Mouse (Mus musculus): Measurements from ENCODE around the gene Olfr1030. TPM values are rescaled to one million over a fixed set of nuclear protein-coding genes. Genes with fewer than 3 reads are reported as not detected.

The Olfr1030 gene
- polyA plus RNA-seq, 1 experiment from 2014 or later: not detected

Other genes starting within 250 kb of the Olfr1030 start
- gene Olfr1012, start 216.5 kb upstream of the Olfr1030 start, polyA plus RNA-seq (2014; fragmentation: Nextera tagmentation; extraction: Ambion mirVana): not detected in 2 replicates
- not detected in 2 replicates for gene Olfr1013, start 212.2 kb upstream of the Olfr1030 start, polyA plus RNA-seq (2014; fragmentation: Nextera tagmentation; extraction: Ambion mirVana)
- gene Olfr1014, start 206.6 kb upstream of the Olfr1030 start, polyA plus RNA-seq (2014; fragmentation: Nextera tagmentation; extraction: Ambion mirVana): not detected in 2 replicates
- gene Olfr1015, start 197.3 kb upstream of the Olfr1030 start, polyA plus RNA-seq (2014; fragmentation: Nextera tagmentation; extraction: Ambion mirVana): not detected in 2 replicates
- not detected in 2 replicates for gene Olfr1016, start 176.7 kb upstream of the Olfr1030 start, polyA plus RNA-seq (2014; fragmentation: Nextera tagmentation; extraction: Ambion mirVana)
- not detected in 2 replicates for gene Olfr1018, start 160.8 kb upstream of the Olfr1030 start, polyA plus RNA-seq (2014; fragmentation: Nextera tagmentation; extraction: Ambion mirVana)
- not detected in 2 replicates for gene Olfr1019, start 133.8 kb upstream of the Olfr1030 start, polyA plus RNA-seq (2014; fragmentation: Nextera tagmentation; extraction: Ambion mirVana)
- gene Olfr1020, start 132.2 kb upstream of the Olfr1030 start, polyA plus RNA-seq (2014; fragmentation: Nextera tagmentation; extraction: Ambion mirVana): not detected in 2 replicates
- not detected in 2 replicates for gene Olfr1022, start 110.7 kb upstream of the Olfr1030 start, polyA plus RNA-seq (2014; fragmentation: Nextera tagmentation; extraction: Ambion mirVana)
- not detected in 2 replicates for gene Olfr1023, start 93.6 kb upstream of the Olfr1030 start, polyA plus RNA-seq (2014; fragmentation: Nextera tagmentation; extraction: Ambion mirVana)
- not detected in 2 replicates for gene Olfr1024, start 74.2 kb upstream of the Olfr1030 start, polyA plus RNA-seq (2014; fragmentation: Nextera tagmentation; extraction: Ambion mirVana)
- gene Olfr1025-ps1, start 64.1 kb upstream of the Olfr1030 start, polyA plus RNA-seq (2014; fragmentation: Nextera tagmentation; extraction: Ambion mirVana): not detected in 2 replicates
- not detected in 2 replicates for gene Olfr1026, start 57.7 kb upstream of the Olfr1030 start, polyA plus RNA-seq (2014; fragmentation: Nextera tagmentation; extraction: Ambion mirVana)
- gene Olfr1028, start 28.8 kb upstream of the Olfr1030 start, polyA plus RNA-seq (2014; fragmentation: Nextera tagmentation; extraction: Ambion mirVana): not detected in 2 replicates
- not detected in 2 replicates for gene Olfr1029, start 5.4 kb upstream of the Olfr1030 start, polyA plus RNA-seq (2014; fragmentation: Nextera tagmentation; extraction: Ambion mirVana)
- not detected in 2 replicates for gene Olfr1031, start 11.0 kb downstream of the Olfr1030 start, polyA plus RNA-seq (2014; fragmentation: Nextera tagmentation; extraction: Ambion mirVana)
- gene Olfr1032, start 26.3 kb downstream of the Olfr1030 start, polyA plus RNA-seq (2014; fragmentation: Nextera tagmentation; extraction: Ambion mirVana): not detected in 2 replicates
- gene Olfr1033, start 41.4 kb downstream of the Olfr1030 start, polyA plus RNA-seq (2014; fragmentation: Nextera tagmentation; extraction: Ambion mirVana): not detected in 2 replicates
- gene Olfr1034, start 66.6 kb downstream of the Olfr1030 start, polyA plus RNA-seq (2014; fragmentation: Nextera tagmentation; extraction: Ambion mirVana): not detected in 2 replicates
- gene Olfr1036, start 94.7 kb downstream of the Olfr1030 start, polyA plus RNA-seq (2014; fragmentation: Nextera tagmentation; extraction: Ambion mirVana): not detected in 2 replicates
- not detected in 2 replicates for gene Olfr1037, start 108.1 kb downstream of the Olfr1030 start, polyA plus RNA-seq (2014; fragmentation: Nextera tagmentation; extraction: Ambion mirVana)
- not detected in 2 replicates for gene Olfr1039, start 156.7 kb downstream of the Olfr1030 start, polyA plus RNA-seq (2014; fragmentation: Nextera tagmentation; extraction: Ambion mirVana)
- gene Olfr1040, start 167.5 kb downstream of the Olfr1030 start, polyA plus RNA-seq (2014; fragmentation: Nextera tagmentation; extraction: Ambion mirVana): not detected in 2 replicates
- gene Olfr1042, start 182.6 kb downstream of the Olfr1030 start, polyA plus RNA-seq (2014; fragmentation: Nextera tagmentation; extraction: Ambion mirVana): not detected in 2 replicates
- gene Olfr1043, start 188.2 kb downstream of the Olfr1030 start, polyA plus RNA-seq (2014; fragmentation: Nextera tagmentation; extraction: Ambion mirVana): not detected in 2 replicates
- gene Olfr1044, start 198.5 kb downstream of the Olfr1030 start, polyA plus RNA-seq (2014; fragmentation: Nextera tagmentation; extraction: Ambion mirVana): not detected in 2 replicates
- not detected in 2 replicates for gene Olfr52, start 206.4 kb downstream of the Olfr1030 start, polyA plus RNA-seq (2014; fragmentation: Nextera tagmentation; extraction: Ambion mirVana)
- not detected in 2 replicates for gene Olfr1045, start 223.7 kb downstream of the Olfr1030 start, polyA plus RNA-seq (2014; fragmentation: Nextera tagmentation; extraction: Ambion mirVana)
- gene Olfr1046, start 240.0 kb downstream of the Olfr1030 start, polyA plus RNA-seq (2014; fragmentation: Nextera tagmentation; extraction: Ambion mirVana): not detected in 2 replicates